Mouse (Mus musculus) neural tube, embryonic 13.5 days (tissue): ENCODE data around the gene Gm9803. TPM values are rescaled to one million over a fixed set of nuclear protein-coding genes. Genes with fewer than 3 reads are reported as not detected.
A peak's percentile ranks its signal among the peaks of the same experiment; 100 is the strongest.
"Not testable (repeated sequence)": the region's sequence is repeated elsewhere in the genome, so short reads cannot be mapped to it uniquely, and the experiment has no call there.

Source experiments
- ATAC-seq: fragments of 200-750 bp; cut with Nextera tagmentation; 2 replicates; pipeline ENCODE4 v1.8.0; 2017; ENCODE audit warnings: low read depth, mild to moderate bottlenecking, moderate TSS enrichment, moderate library complexity
- H3K27ac ChIP-seq: fragments of 300-500 bp; sonication (generic); replicated peaks from 2 replicates; pipeline ENCODE4 v1.5.1; 2015; ENCODE audit warnings: moderate library complexity, mild to moderate bottlenecking, inconsistent platforms
- H3K27me3 ChIP-seq: fragments of 300-500 bp; sonication (generic); 2 replicates; pipeline ENCODE4 v1.6.1; 2015; ENCODE audit warnings: mild to moderate bottlenecking, inconsistent platforms
- H3K36me3 ChIP-seq: fragments of 300-500 bp; sonication (generic); 2 replicates; pipeline ENCODE4 v1.6.1; 2015; ENCODE audit warnings: mild to moderate bottlenecking, inconsistent platforms
- H3K4me1 ChIP-seq: fragments of 300-500 bp; sonication (generic); replicated peaks from 2 replicates; pipeline ENCODE4 v1.6.1; 2015; ENCODE audit warnings: inconsistent platforms
- H3K4me2 ChIP-seq: fragments of 300-500 bp; sonication (generic); 2 replicates; pipeline ENCODE4 v1.6.1; 2015; ENCODE audit warnings: inconsistent platforms, mild to moderate bottlenecking, moderate library complexity
- H3K4me3 ChIP-seq: fragments of 300-500 bp; sonication (generic); 2 replicates; pipeline ENCODE4 v1.5.1; 2015; ENCODE audit warnings: mild to moderate bottlenecking, inconsistent platforms
- H3K9ac ChIP-seq: fragments of 300-500 bp; sonication (generic); 2 replicates; pipeline ENCODE4 v1.6.1; 2015; ENCODE audit warnings: moderate library complexity, mild to moderate bottlenecking, inconsistent platforms
- H3K9me3 ChIP-seq: fragments of 300-500 bp; sonication (generic); 2 replicates; pipeline ENCODE4 v1.6.1; 2016; ENCODE audit warnings: inconsistent platforms
- WGBS: fragments of 180-500 bp; shearing (Covaris S2); methylation state at CpG from one replicate; pipeline ENCODE4 v1.1.7; 2015; 5-methylcytosine and 5-hydroxymethylcytosine counted together
- polyA plus RNA-seq: library from polyadenylated mRNA; unstranded; fragments of >200 nt; fragmentation: Nextera tagmentation; extraction: Ambion mirVana; gene quantifications from 2 replicates; pipeline ENCODE4 v1.2.1, GENCODE M21; 2015

Gene Gm9803
- polyA plus RNA-seq = 24.5 and 38.8 TPM in 2 replicates

- H3K27me3 ChIP-seq, ATAC-seq: not testable (repeated sequence)
These were observed at the start of gene Gm9803 for GRCm38 (mm10) chr10:43523931-43524330. Gene Gm9803, plus strand, starts transcription at chr10:43524084.

DNA sequence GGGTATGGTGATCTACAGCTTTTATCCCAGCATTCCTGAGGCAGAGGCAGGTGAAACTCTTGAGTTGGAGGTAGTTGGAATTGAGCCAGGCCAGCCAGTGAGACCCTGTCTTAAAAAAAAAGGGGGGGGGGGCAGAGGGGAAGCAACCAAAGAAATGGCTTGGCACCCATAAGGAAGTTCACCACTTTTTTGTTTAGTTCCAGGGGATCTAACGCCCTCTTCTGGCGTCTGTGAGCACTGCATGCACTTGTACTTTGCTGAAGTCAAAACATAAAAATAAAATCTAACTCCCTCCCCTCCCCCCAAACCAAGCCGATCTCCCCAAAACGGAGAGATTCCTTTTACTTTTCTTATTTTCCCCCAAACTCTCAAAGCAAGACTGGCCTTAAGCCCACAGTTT is 48.5 kb upstream of the Gm9803 start:
- WGBS = 56% methylated on average over 4 of the region's 4 CpGs
- H3K4me2 ChIP-seq = no peak overlapping the region
- no peak overlapping the region for H3K27ac ChIP-seq
- ATAC-seq = no peak
- H3K27me3 ChIP-seq = no peaks in the 10 kb centered on the region
- H3K4me3 ChIP-seq = no peak overlapping the region
- H3K9me3 ChIP-seq = no peaks in the 10 kb centered on the region
- H3K9ac ChIP-seq = no peak overlapping the region
- H3K4me1 ChIP-seq = peaks cover 23% of the 10 kb centered on the region
- H3K36me3 ChIP-seq = no peaks in the 10 kb centered on the region

More at GRCm38 (mm10) chr10:43523931-43524330, at the start of gene Gm9803:
- not testable (repeated sequence) for H3K4me3 ChIP-seq, H3K4me2 ChIP-seq, H3K27ac ChIP-seq, H3K9ac ChIP-seq, H3K9me3 ChIP-seq
- Histone ChIP-seq H3K4me1 (peaks cover 14% of the 10 kb centered on the region), H3K36me3 (peaks cover 22% of the 10 kb centered on the region)
- 95% methylated on average over 10 of the region's 10 CpGs for whole genome bisulfite sequencing

- peak overlapping the region; percentile 80 for H3K4me3 ChIP-seq
- H3K4me1 ChIP-seq = peaks cover 42% of the 10 kb centered on the region
- peak overlapping the region; percentile 97 for H3K4me2 ChIP-seq
- H3K9me3 ChIP-seq = no peaks in the 10 kb centered on the region
- 5% methylated on average over 9 of the region's 9 CpGs for WGBS
- peak overlapping the region; percentile 98 for H3K27ac ChIP-seq
- no peaks in the 10 kb centered on the region for H3K27me3 ChIP-seq
- ATAC-seq = no peak
- peak overlapping the region; percentile 96 for H3K9ac ChIP-seq
- no peaks in the 10 kb centered on the region for H3K36me3 ChIP-seq
These were observed 46.4 kb upstream of the Gm9803 start for GRCm38 (mm10) chr10:43477459-43477858.

GRCm38 (mm10) chr10:43477865-43478681 is 45.8 kb upstream of the Gm9803 start:
- ATAC-seq = peak; percentile 47
- peak overlapping the region; percentile 80 for H3K4me3 ChIP-seq
- peak overlapping the region; percentile 96 for H3K9ac ChIP-seq
- H3K27ac ChIP-seq = peak overlapping the region; percentile 98
- no peaks in the 10 kb centered on the region for H3K27me3 ChIP-seq
- under 1% methylated on average over 42 of the region's 42 CpGs for WGBS
- no peaks in the 10 kb centered on the region for H3K36me3 ChIP-seq
- peaks cover 48% of the 10 kb centered on the region for H3K4me1 ChIP-seq
- no peaks in the 10 kb centered on the region for H3K9me3 ChIP-seq
- H3K4me2 ChIP-seq = peak overlapping the region; percentile 97

DNA sequence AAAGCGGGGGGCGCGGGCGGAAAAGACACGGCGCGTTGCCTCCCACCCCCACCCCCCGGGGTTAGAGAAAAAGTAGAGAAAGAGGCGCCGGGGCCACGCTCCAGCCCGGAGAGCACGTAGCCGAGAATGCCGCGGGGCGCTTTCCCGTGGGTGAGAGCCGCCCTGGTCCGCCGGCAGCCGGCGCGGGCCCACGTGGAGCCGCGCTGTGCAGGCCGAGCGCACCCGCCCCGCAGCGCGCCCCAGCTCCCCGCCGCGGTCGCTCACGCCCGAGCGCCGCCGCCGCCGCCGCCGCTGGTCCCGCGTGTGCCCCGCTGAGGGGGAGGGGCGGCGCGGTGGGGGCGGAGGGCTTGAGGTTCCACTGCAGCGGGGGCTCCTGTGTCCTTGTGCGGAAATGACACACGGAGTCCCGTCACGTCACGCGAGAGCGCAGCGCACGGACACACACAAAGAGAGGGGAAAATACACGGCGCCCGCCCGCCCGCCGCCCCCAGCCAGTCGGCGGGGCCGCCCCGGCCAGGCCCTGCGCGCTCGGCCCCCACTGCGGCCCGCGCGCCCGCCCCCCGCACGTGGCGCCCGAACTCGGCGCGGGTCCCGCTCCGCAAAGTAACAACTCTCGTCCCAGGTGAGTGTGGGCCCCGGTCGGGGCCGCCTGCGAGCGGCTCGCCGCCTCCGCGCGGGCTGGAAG is 45.0 kb upstream of the Gm9803 start, which contains the start of gene Bend3:
Gene Bend3, plus strand, starts transcription at position 81 of the 685 bp plus-strand sequence.
- H3K27me3 ChIP-seq = no peaks in the 10 kb centered on the region

GRCm38 (mm10) chr10:43479436-43480157 is 44.3 kb upstream of the Gm9803 start:
- H3K36me3 ChIP-seq = no peaks in the 10 kb centered on the region
- WGBS = under 1% methylated on average over 50 of the region's 103 CpGs
- peak overlapping the region; percentile 98 for H3K27ac ChIP-seq
- H3K4me2 ChIP-seq = peak overlapping the region; percentile 97
- peak overlapping the region; percentile 96 for H3K9ac ChIP-seq
- ATAC-seq = peak; percentile 84
- H3K9me3 ChIP-seq = no peaks in the 10 kb centered on the region
- peak overlapping the region; percentile 80 for H3K4me3 ChIP-seq
- no peaks in the 10 kb centered on the region for H3K27me3 ChIP-seq
- peaks cover 56% of the 10 kb centered on the region for H3K4me1 ChIP-seq

More for the DNA sequence above, 45.0 kb upstream of the Gm9803 start, which contains the start of gene Bend3:
- peak; percentile 79 for ATAC-seq
- Histone ChIP-seq H3K36me3 (no peaks in the 10 kb centered on the region), H3K27ac (peak within 1 kb of the TSS; percentile 98), H3K4me3 (peak within 1 kb of the TSS; percentile 80), H3K9me3 (no peaks in the 10 kb centered on the region), H3K9ac (peak within 1 kb of the TSS; percentile 96), H3K4me2 (peak within 1 kb of the TSS; percentile 97), H3K4me1 (peaks cover 56% of the 10 kb centered on the region)
- WGBS = under 1% methylated on average over 86 of the region's 101 CpGs

DNA sequence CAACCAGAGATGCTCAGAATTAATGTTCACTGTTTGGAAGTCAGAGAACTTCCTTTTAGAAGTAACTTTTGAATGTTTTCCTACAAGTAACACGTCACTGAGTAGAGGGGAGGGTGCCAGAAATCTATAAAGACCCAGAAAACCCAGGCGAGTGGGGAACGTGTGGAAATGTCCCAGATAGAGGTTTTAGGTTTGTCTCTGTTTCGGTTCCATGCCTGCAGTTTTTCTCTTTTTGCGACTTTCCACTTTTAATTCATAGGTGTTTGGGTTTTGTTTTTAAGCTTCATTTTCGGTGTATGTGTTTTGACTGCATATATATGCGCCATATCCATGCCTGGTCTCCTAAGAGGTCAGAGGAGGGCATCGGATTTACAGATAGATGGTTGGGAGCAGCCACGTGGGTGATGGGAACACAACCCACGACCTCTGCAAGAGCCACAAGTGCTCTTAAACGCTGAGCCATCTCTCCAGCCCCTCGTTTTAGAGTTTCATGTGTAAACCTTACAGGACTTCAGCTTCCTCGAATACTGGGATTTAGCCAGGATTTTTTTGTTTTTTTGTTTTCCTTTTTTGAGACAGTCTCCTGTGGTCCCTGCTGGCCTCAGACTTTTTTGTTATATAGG is 43.5 kb upstream of the Gm9803 start:
- Histone ChIP-seq H3K4me1 (peaks cover 56% of the 10 kb centered on the region), H3K4me3 (peak overlapping the region; percentile 80), H3K36me3 (no peaks in the 10 kb centered on the region), H3K9ac (peak overlapping the region; percentile 96), H3K4me2 (peak overlapping the region; percentile 97), H3K9me3 (no peaks in the 10 kb centered on the region), H3K27ac (peak overlapping the region; percentile 98), H3K27me3 (no peaks in the 10 kb centered on the region)
- no peak for ATAC-seq
- WGBS = 6% methylated on average over 13 of the region's 13 CpGs

DNA sequence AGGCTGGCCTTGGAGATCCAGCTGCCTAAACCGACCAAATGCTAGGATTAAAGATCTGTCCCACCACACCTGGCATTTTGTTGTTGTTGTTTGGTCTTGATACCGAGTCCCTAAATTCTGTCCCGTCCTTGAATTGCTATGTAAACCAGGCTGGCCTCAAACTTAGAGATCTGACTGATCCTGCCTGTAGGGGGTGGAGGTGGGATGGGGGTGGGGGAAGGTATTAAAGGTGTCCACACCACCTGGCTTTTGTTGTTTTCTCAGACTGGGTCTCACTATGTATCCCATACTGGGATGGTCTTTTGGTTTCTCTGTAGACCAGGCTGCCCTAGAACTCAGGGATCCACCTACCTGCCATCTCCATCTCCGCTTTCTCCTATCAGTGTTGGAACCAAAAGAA is 42.7 kb upstream of the Gm9803 start:
- 45% methylated on average over 4 of the region's 4 CpGs for WGBS
- ATAC-seq = no peak
- H3K9me3 ChIP-seq = no peaks in the 10 kb centered on the region
- no peak overlapping the region for H3K4me3 ChIP-seq
- no peak overlapping the region for H3K4me2 ChIP-seq
- H3K9ac ChIP-seq = no peak overlapping the region
- H3K36me3 ChIP-seq = no peaks in the 10 kb centered on the region
- no peak overlapping the region for H3K27ac ChIP-seq
- H3K27me3 ChIP-seq = no peaks in the 10 kb centered on the region
- peaks cover 56% of the 10 kb centered on the region for H3K4me1 ChIP-seq

DNA sequence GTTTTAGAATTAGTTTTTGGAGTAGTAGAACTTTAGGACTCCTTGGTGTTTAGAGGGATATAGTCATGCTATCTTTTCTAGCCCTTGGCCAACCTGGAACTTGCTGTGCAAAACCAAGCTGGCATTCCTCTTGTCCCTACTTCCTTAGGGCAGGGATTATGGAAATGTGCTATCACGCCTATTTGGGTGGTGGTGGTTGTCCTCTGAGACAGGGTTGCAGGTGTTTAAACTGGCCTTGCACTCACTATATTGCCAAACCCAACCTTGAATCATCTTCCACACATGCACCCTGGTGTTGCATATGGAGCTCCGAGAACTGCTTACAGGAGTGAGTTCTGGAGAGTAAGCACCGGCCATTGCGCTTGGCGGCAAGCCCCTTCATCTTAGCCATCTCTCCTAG is 41.9 kb upstream of the Gm9803 start:
- H3K9me3 ChIP-seq = no peaks in the 10 kb centered on the region
- no peak overlapping the region for H3K4me2 ChIP-seq
- WGBS = 77% methylated on average over 5 of the region's 5 CpGs
- H3K27me3 ChIP-seq = no peaks in the 10 kb centered on the region
- ATAC-seq = no peak
- no peak overlapping the region for H3K27ac ChIP-seq
- peaks cover 54% of the 10 kb centered on the region for H3K4me1 ChIP-seq
- no peak overlapping the region for H3K4me3 ChIP-seq
- no peaks in the 10 kb centered on the region for H3K36me3 ChIP-seq
- no peak overlapping the region for H3K9ac ChIP-seq

DNA sequence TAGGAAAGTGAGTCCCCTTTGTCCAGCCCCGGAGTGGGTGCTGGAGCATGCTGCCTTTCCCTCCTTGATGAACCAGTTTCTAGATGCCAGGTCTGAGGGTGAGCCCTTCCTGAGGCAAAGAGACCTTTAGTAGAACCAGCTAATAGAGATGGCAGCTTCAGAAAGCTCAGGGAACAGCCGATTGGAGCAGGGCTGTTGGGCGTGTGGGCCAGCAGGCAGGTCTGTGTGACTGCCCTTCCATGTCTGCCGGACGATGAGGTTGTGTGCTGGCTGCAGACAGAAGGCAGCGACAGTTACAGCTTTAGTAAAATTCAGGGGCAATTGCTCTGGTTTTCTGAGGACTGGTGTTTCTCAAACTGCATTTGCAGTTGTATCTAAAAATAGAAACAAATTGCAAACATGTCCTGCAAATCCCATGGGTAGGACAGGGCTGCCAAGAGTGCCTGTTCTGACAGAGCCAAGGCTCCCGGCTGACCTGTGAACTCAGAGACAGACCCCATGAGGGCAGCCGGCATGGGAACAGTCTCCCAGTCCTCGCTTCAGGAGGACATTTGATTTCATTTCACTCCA is 40.4 kb upstream of the Gm9803 start:
- 49% methylated on average over 9 of the region's 9 CpGs for WGBS
- no peak overlapping the region for H3K27ac ChIP-seq
- no peaks in the 10 kb centered on the region for H3K9me3 ChIP-seq
- H3K4me1 ChIP-seq = peaks cover 39% of the 10 kb centered on the region
- no peak for ATAC-seq
- H3K9ac ChIP-seq = 0 out of 2 replicates have a peak overlapping the region, but pooled peaks have one; percentile 9
- H3K4me2 ChIP-seq = no peak overlapping the region
- no peak overlapping the region for H3K4me3 ChIP-seq
- no peaks in the 10 kb centered on the region for H3K36me3 ChIP-seq
- H3K27me3 ChIP-seq = no peaks in the 10 kb centered on the region

DNA sequence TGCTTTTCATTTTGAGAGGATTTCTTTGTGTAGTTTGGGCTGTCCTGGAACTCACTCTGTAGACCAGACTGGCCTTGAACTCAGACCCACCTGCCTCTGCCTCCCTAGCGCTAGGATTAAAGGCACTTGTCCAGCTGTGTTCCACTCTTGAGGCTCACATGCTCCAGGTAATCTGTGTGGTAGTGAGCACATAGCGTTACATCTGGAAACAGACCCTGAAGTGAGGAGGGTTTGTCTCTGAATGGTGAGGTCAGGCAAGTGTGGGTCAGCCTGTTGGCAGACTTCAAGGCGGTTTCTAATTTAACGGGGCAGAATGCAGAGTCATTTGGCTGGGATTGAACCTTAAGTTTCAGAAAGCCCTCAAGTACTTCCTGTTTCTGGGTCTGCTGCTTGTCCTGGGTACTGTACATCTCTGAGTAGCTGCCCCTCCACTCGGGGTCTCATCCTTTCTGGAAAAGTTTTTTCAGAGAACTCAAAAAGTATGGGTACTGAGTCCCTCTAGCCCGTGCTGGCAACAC is 38.1 kb upstream of the Gm9803 start:
- peaks cover 31% of the 10 kb centered on the region for H3K4me1 ChIP-seq
- no peak overlapping the region for H3K4me2 ChIP-seq
- H3K27me3 ChIP-seq = no peaks in the 10 kb centered on the region
- H3K36me3 ChIP-seq = no peaks in the 10 kb centered on the region
- ATAC-seq = no peak
- H3K4me3 ChIP-seq = no peak overlapping the region
- no peak overlapping the region for H3K27ac ChIP-seq
- 87% methylated on average over 6 of the region's 6 CpGs for WGBS
- no peaks in the 10 kb centered on the region for H3K9me3 ChIP-seq
- no peak overlapping the region for H3K9ac ChIP-seq
